Mouse (Mus musculus) large intestine, adult 2 months (tissue): ENCODE measurements around the gene Faiml. TPM values are rescaled to one million over a fixed set of nuclear protein-coding genes. Genes with fewer than 3 reads are reported as not detected.

ENCODE experiments used
- DNase-seq: peaks from one replicate; pipeline ENCODE4 v3.0.0-alpha.2; 2012; ENCODE audit warnings: low read depth, low spot score
- WGBS: fragments of 180-500 bp; shearing (Covaris S2); methylation state at CpG from one replicate; pipeline ENCODE4 v1.1.7; 2018; 5-methylcytosine and 5-hydroxymethylcytosine counted together
- polyA plus RNA-seq: library from polyadenylated mRNA; depleted of rRNA; stranded (reverse); fragments of >200 nt; gene quantifications from 2 replicates; pipeline ENCODE4 v1.2.3, GENCODE M21; 2012; rRNA removed

Gene Faiml
- polyA plus RNA-seq: not detected in 2 replicates

DNA sequence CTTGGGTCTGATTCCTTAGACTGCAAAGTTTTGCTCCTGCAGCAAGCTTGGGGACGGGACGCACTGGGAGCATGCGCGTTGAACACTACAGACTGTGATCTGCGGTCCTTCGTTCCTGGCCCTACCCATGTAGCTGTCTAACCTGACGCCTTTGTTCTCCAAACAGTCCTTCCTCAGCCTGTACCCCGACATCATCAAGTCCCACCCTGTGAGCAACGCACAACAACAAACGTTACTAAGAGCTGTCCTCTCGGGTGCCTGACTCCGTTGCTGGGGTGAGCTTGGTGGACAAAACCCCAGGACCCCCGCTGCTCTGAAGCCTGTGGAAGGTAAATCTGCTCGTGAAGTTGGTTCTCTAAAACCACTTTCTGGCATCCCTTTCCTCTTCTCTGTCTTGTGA, at the start of gene Faiml:
TSS of gene Faiml (minus strand) at position 101 of the 400 bp plus-strand sequence.
- DNase-seq: no peak
- WGBS: 89% methylated on average over 14 of the region's 14 CpGs

- 82% methylated on average over 5 of the region's 5 CpGs for WGBS
Observed at GRCm38 (mm10) chr9:99258891-99259290, 21.9 kb upstream of the Faiml start.

GRCm38 (mm10) chr9:99256821-99257220, 19.8 kb upstream of the Faiml start:
- WGBS: 92% methylated on average over 3 of the region's 3 CpGs
- no peak for DNase-seq

More at GRCm38 (mm10) chr9:99258891-99259290, 21.9 kb upstream of the Faiml start:
- DNase-seq: no peak

DNA sequence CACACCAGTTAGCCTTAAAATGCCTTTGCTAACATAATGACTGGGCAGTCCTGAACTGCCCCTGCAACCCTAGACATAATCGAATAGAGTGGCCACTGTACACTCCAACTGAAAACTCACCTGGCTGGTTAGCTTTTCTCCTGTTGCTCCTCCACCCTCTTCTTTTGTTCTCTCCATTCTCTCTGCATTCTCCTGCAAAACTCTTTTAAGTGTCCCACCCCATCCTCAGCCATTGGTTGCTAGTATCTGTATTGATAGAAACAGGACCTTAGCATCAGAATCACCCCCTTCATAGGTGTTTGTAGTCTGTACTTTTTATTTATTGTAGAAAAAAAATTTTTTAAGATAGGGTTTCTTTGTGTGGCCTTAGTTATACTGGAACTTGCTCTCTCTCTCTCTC, 19.2 kb upstream of the Faiml start:
- DNase-seq: no peak
- 90% methylated on average over 1 of the region's 1 CpGs for WGBS

GRCm38 (mm10) chr9:99253861-99254260, 16.8 kb upstream of the Faiml start:
- WGBS: 79% methylated on average over 10 of the region's 10 CpGs
- DNase-seq: no peak

GRCm38 (mm10) chr9:99248906-99249305, 11.9 kb upstream of the Faiml start:
- WGBS: 93% methylated on average over 4 of the region's 4 CpGs
- no peak for DNase-seq

DNA sequence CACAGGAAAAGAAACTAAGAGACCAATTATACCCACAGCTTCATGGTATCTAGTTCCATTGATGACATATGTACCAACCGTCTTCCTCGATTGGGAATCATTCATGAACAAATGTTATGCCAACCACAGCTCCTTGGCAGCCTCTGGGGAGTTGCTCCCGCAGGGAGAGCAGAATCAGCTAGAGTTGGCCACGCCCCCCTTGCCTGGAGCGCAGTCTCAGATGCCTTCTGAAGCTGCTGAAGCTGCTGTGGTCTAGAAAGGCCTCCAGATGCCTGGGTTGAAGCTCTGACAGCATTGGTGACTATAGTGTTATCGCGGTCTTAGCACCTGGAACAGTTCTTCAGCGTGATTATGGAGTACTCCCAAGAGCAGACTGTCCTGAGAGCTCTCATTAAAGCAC, 11.3 kb upstream of the Faiml start:
- 80% methylated on average over 8 of the region's 8 CpGs for WGBS
- no peak for DNase-seq

GRCm38 (mm10) chr9:99243895-99244293, 6.9 kb upstream of the Faiml start:
- WGBS: 3% methylated on average over 10 of the region's 10 CpGs
- DNase-seq: no peak

DNA sequence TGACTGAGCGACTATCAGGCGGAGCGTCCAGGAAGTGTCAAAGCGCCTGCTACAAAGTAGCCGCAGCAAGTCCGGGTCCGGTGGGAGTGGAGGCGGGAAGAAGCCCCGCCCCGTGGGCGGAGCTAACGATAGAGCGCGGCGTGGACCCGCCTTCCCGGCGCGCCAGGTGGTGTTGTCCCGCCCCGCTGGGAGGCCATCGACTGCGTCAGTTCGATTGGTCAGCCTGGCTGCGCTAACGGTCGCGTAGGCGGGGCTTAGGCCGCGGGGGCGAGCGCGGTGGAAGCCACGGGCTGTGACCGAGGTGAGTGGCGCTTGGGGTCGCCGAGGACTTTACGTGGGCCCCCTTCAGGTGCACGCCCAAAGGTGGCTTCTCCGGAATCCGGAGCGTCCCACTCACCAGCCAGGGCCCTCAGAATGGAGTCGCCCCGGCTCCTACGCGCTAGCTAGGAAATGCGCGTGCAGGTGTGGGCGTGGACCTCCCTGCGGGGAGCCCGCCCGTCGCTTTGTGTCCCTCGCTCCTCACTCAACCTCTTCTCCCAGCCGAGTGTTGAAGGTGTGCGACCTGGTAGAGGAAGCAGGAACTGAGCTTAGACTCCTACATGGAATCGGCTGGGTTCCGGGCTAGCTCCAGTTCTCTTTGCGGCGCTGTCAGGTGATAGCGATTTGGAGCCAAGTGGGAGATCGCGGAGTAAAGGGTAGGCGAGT, 6.3 kb upstream of the Faiml start, which contains the start of gene Cep70:
TSS of gene Cep70 (plus strand) at position 178 of the 705 bp plus-strand sequence.
- under 1% methylated on average over 66 of the region's 66 CpGs for WGBS
- peak; percentile 82 for DNase-seq

DNA sequence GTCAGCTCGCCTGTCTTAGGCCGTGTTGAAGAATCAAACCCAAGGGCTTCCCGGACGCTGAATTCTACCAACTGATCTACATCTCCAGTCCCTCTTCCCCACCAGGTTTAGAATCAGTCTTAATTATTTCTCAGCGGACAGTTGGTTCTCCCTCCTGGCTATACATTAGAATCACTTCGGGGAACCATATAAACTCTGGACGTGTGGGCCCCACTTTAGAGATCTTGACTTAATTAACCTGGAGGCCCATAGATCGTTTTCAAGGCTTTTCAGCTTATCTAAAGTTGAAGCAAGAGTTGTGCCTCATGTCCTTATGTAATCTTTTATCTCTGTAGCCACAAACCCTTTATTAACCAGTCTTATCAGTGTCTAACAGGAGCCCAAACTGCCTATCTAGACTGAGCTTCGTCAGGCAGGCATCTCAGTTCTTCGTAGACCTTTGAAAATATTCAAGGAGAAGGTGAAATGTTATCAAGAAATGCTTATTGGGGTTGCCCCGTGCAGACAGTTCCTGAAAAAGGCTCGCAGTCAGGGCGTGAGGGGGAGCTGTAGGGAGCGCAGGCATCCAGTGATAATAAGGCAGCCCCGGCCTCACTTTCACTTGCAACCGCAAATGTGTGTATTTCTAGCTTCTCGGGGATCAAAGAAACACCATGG, 5.6 kb upstream of the Faiml start:
- no peak for DNase-seq
- 5% methylated on average over 17 of the region's 17 CpGs for WGBS

DNA sequence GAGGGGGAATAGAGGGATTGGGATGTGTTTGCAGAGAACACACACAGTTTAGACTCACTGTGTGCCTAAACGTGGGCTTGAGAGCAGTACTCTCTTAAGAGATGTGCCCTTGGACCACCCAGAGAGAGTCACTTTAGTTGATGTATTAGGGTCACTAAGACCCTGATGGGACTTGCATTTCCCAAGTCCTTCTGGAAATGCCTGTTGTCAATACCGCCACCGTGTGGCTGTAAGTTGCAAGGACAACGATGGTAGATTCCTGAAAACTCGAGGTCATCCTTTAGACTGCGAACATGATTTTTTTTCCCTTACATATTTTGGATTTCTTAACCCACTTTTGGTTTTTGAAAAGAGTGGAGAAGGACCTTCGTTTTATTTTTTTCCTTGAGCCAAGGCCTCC, 5.0 kb upstream of the Faiml start:
- peak; percentile 50 for DNase-seq
- under 1% methylated on average over 7 of the region's 7 CpGs for WGBS

DNA sequence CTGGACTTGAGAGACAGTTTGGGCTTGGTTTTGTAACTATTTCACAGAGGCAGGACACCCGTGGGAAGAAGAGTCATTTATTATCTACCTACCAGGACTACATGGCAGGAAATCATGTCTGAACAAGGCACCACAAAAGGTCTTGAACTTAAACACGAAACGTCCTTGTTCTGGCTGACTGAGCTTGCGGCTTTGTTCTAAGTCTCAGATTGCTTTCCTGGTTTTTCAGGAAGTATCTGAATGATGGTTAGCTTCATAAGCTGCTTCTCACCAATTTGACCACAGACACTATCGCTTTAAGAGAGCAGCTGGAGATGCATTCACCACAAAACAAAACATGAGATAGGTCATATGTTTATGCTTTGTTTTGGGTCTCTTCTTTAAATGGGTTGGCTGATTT, 3.5 kb upstream of the Faiml start:
- 63% methylated on average over 5 of the region's 5 CpGs for WGBS
- DNase-seq: no peak

- WGBS: 46% methylated on average over 1 of the region's 1 CpGs
- no peak for DNase-seq
Observed at GRCm38 (mm10) chr9:99239256-99239655, 2.2 kb upstream of the Faiml start.

DNA sequence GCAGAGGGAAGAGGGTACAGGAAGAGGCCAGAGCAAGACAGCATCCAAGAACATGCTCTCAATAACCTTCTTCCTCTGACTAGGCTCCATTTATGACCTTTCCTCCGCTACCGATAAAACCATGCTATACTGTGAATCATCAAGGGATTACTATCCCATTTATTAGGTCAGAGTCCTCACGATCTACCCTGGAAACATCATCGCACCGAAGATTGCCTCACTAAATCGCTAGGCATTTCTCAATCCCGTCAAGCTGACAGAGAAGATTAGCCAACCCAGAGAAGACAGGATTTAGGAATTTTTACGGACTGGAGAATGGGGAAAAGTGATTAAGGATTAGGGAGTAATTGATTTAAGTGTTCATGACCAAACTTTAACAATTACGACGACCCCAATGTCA, 1.2 kb upstream of the Faiml start:
- 58% methylated on average over 10 of the region's 10 CpGs for WGBS
- DNase-seq: no peak

DNA sequence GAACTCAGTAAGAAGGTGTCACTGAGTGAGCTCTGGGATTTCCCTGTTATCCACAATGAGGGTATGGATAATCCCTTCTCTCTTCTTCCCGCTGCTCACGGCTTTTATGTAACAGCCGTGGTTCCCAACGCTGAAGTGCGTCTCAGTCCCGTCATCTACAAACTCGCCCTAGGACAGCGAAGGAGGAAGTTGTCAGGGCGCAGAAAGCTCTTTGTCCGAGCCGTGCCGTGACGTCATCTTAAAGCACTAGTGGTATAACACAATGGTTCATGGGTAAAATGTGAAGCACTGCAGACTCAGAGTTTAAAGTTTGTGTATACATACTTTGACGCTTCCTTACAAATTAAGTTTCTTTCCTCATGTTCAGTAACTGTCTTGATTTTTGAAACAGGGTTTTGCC, 7.6 kb downstream of the Faiml start:
- no peak for DNase-seq
- WGBS: 83% methylated on average over 14 of the region's 14 CpGs

DNA sequence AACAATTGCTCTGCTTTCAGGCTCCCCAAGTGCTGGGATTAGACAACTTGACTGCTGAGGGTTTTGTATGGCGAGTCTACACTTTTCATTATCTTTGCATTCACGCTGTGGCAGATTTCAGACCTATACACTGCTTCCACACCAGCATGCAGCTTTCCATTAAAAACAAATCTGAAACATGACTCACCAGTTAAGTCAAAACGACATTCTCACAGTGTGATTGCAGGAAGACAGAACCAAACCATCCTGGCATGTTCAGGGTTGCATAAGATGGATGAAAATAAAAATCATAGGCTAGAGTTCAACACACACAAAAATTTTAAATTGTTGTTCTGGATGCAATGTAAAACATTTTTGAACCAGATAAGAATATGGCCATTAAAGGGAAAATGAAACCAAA, 12.5 kb downstream of the Faiml start:
- WGBS: 58% methylated on average over 3 of the region's 3 CpGs
- no peak for DNase-seq

- DNase-seq: no peak
- 79% methylated on average over 4 of the region's 4 CpGs for WGBS
Observed at GRCm38 (mm10) chr9:99221636-99222035, 15.4 kb downstream of the Faiml start.

DNA sequence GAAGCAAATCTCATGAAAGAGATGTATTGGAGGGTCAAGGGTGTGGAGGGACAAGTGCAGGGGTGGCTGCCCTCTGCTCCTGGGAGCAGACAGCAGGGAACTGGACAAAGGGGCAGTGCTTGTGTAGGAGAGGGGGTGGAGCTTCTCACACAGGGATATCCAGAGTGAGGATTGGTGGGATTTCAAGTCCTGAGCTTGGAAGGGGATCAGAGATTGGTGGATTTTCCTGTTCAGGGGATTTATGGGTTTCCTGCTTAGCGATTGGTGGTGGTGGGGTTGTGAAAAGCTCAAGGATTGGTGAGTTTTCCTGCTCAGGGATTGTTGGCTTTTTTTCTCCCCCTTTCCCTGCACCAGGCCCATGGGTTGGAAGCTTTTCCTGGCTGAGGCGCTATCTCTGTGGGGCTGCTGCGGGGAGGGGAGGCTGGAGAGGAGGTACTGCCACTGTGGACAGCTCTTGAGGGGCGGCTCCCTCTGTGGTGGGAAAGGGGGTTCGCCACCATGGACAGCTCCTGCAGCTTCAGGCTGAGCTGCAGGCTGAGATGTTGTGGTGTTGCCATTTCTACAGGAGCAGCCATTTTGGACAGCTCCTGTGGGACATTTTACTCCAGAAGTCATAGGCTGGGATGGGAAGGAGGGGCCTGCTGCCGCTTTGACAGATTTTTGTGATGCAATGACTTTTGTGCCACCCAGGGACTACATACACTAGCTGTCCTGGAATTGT, 18.9 kb downstream of the Faiml start:
- 9% methylated on average over 6 of the region's 6 CpGs for WGBS

GRCm38 (mm10) chr9:99216182-99216581, 20.9 kb downstream of the Faiml start:
- WGBS: 49% methylated on average over 2 of the region's 2 CpGs
- no peak for DNase-seq

More for the DNA sequence above, 18.9 kb downstream of the Faiml start:
- no peak for DNase-seq

- 50% methylated on average over 2 of the region's 2 CpGs for WGBS
- no peak for DNase-seq
Observed at GRCm38 (mm10) chr9:99212643-99213042, 24.4 kb downstream of the Faiml start.
